Mouse (Mus musculus): ENCODE measurements around the gene Dusp19.

The Dusp19 gene

DNA sequence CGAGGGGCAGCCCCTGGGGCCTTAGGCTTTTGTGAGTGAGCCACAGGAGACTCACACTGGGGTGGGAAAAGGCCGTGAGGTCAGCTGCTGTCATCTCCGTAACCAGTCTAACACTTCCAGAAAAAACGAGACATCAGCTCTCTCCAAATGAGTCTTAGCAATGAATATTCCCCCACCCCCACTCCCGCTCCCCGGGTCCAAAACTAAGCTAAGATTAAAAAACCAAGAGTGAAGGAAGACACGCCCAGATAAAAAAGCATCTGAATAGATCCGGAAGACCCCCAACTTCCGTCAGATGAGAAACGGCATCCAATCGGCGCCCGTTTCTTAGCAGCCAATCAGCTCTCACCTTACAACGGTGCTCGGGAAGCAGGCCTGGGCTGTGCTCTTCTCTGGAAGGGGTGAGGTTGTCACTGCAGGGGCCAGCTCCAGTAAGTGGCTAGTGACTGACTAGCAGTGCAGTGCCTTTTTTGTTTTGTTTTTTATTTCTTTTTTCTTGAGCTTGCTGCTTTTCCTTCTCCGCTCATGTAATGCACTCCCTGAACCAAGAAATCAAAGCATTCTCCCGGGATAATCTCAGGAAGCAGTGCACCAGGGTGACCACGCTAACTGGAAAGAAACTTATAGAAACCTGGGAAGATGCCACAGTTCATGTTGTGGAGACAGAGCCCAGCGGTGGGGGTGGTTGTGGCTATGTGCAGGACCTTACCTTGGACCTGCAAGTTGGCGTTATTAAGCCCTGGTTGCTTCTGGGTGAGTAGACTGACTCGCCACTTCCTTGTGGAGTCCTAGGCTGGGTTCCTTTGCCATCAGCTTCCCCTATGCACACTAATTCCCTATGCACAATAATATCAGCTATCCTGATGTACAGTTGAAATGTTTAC is at the start of gene Dusp19, which contains the start of gene Nup35:
Gene Dusp19 (plus strand): TSS at position 192 of the 884 bp plus-strand sequence.
Gene Nup35 (plus strand): TSS at position 383 of the 884 bp plus-strand sequence.
- peak; percentile 100 for ATAC-seq (ENCODE audit: insufficient number of reproducible peaks, low FRiP score, low TSS enrichment)

DNA sequence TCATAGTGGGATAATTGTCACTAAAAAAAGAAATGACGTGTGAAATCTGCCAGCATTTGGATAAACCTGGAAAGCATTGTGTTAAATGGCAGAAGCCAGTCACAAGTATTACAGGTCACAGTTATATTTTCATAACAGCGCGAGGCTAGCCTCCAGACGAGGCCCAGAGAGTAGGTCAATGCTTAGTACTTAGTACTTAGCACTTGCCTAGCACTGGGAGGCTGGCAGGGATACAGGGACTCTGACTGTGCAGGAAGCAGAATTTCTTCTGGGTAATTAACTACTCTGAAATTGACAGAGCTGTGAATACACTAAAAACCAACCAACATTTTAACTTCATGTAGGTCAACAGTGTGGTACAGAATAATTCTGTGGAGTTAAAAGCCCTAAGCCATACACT is 49.4 kb upstream of the Dusp19 start:
- ATAC-seq (ENCODE audit: insufficient number of reproducible peaks, low FRiP score, low TSS enrichment), result peak; percentile 52; the same call in 1 of the 2 replicates

GRCm38 (mm10) chr2:80570656-80571055 is 46.2 kb upstream of the Dusp19 start:
- ATAC-seq (ENCODE audit: insufficient number of reproducible peaks, low FRiP score, low TSS enrichment), result 0 out of 2 replicates have a peak, but pooled peaks have one; percentile 36

GRCm38 (mm10) chr2:80577286-80577685 is 39.6 kb upstream of the Dusp19 start:
- no peak for ATAC-seq (ENCODE audit: insufficient number of reproducible peaks, low FRiP score, low TSS enrichment)

- no peak for ATAC-seq (ENCODE audit: insufficient number of reproducible peaks, low FRiP score, low TSS enrichment)
Observed at GRCm38 (mm10) chr2:80579253-80579891, 37.5 kb upstream of the Dusp19 start.

DNA sequence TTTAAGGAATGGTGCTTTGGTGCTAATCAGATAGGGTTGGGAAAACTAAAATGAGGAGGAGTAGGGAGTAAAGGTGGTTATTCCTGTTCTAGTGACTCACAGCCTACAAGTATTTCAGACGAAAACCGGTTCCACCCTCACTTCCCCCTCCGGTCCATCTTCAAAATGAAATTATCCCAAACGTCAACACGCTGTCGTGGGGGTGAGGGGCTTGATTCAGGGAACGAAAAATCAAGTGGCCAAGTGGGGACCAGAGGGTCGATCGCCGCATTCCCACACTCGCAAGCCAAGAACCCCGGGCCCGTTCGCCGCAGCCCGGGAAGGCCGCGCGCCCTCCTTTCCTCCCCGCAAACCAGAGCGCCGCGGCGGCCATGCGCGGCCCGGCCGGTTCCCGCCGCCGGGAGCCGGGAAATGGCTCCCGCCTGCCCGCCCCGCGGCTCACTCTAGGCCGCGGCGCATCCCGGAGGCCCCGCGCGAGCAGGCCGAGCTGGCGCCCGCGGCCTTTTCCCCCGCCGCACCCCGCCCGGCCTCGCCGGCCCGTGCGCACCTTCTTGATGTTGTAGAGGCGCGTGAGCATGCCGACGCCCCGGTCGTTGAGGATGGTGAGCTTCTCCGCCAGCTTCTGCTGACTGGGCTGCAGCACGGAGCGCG is 36.4 kb upstream of the Dusp19 start:
- ATAC-seq (ENCODE audit: insufficient number of reproducible peaks, low FRiP score, low TSS enrichment), result peak; percentile 13; the same call in 1 of the 2 replicates

DNA sequence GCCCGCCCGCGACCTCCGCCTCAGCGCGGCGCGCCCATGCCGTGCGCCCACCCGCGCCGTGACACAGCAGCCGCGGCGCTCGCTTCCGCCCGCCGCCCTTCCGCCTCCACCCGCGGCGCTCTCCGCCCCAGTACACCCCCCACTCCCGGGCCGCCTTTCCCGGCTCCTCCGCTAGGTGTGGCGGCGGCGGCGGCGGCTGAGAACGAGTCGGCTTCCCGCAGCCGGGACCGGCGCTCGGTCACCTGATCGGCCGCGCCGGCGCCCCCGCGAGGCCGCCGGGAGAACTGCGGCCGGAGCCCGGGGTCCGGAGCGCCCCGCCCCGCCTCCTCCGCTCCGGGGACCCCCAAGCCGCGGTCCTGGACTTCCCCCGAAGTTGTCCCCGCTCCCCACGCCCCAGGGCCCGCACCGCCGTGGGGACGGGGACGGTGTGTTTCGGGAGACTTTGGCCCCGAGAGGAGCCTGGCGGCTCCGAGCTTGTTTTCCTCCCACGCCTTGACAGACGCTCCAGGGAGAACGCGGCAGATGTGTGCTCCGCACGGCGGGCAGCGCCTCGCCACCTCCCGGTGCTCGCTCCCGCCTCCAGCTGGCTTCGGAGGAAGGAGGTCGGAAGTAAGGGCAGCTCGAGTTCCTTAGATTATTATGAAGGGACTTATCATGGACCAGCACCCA is 35.7 kb upstream of the Dusp19 start, which contains the start of gene Nckap1:
Gene Nckap1 (minus strand): TSS at position 338 of the 669 bp plus-strand sequence.
- peak; percentile 93 for ATAC-seq (ENCODE audit: insufficient number of reproducible peaks, low FRiP score, low TSS enrichment)

- no peak for ATAC-seq (ENCODE audit: insufficient number of reproducible peaks, low FRiP score, low TSS enrichment)
Observed at GRCm38 (mm10) chr2:80582356-80582755, 34.5 kb upstream of the Dusp19 start.

DNA sequence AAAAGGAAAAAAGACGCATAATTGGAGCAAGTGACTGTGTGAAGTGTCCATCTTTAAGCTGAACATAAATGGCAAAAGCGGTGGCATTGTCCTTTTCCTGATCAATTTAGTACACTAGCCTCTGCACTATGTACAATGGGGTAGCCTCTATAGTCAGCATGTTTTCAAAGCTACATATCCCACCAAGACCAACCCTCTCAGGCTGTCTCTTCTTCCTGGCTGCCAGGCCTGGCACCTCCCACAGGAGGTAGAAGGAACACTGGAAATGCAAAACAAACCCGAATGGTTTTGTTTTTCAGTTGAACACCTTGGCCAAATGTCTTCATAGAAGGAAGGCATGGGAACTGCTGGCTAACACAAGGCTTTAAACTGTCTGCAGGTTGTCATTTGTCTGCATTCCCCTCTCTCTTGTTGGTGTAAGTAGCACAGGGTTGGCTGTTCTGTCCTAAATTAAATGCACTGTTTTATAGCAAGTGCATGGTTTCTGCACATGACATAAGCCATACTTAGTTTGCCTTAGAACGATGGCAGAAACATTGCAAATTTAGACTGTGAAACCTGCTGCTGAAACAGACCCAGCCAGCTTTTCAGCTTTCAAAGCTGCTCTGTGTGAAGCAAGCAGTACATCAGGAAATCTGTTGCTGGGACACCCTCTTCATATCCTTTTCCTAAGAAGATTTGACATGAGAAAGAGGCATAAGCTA is 22.5 kb upstream of the Dusp19 start:
- ATAC-seq (ENCODE audit: insufficient number of reproducible peaks, low FRiP score, low TSS enrichment), result no peak

DNA sequence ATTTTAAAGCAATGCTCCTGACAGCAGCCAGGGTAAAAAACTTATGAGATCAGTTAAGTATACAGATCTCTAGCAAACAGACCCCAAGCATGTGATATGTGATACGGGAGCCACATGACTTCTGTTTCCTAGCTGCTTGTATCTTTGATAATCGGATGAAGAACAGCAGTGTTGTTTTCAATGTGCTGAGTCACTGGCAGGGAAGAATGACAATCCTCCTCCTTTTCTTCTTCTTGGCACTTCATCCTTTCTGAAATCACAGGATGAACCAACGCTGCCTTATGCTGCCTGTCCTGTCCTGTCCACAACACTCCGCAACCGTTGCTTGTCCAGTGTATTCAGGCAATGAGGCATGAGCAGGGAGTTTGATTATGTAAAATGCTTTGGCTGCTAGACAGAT is 19.9 kb upstream of the Dusp19 start:
- no peak for ATAC-seq (ENCODE audit: insufficient number of reproducible peaks, low FRiP score, low TSS enrichment)

GRCm38 (mm10) chr2:80599850-80600249 is 17.0 kb upstream of the Dusp19 start:
- ATAC-seq (ENCODE audit: insufficient number of reproducible peaks, low FRiP score, low TSS enrichment), result no peak

GRCm38 (mm10) chr2:80600611-80601010 is 16.2 kb upstream of the Dusp19 start:
- ATAC-seq (ENCODE audit: insufficient number of reproducible peaks, low FRiP score, low TSS enrichment), result no peak

- ATAC-seq (ENCODE audit: insufficient number of reproducible peaks, low FRiP score, low TSS enrichment), result no peak
Observed at GRCm38 (mm10) chr2:80602756-80603155, 14.1 kb upstream of the Dusp19 start.

GRCm38 (mm10) chr2:80603771-80604426 is 12.9 kb upstream of the Dusp19 start:
- ATAC-seq (ENCODE audit: insufficient number of reproducible peaks, low FRiP score, low TSS enrichment), result no peak

DNA sequence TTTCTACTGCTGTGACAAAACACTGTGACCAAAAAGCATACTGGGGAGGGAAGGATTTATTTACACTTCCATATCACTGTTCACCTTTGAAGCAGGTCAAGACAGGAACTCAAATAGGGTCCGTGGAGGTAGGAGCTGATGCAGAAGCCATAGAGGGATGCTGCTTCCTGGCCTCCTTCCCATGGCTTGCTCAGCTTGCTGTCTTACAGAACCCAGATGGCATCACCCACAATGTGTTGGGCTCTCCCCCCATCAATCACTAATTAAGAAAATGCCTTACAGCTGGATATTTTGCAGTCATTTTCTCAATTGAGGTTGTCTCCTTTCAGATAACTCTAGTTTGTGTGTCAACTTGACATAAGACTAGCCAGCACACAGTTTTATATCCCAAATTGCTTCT is 4.6 kb upstream of the Dusp19 start:
- no peak for ATAC-seq (ENCODE audit: insufficient number of reproducible peaks, low FRiP score, low TSS enrichment)

- no peak for ATAC-seq (ENCODE audit: insufficient number of reproducible peaks, low FRiP score, low TSS enrichment)
Observed at GRCm38 (mm10) chr2:80612796-80613195, 4.0 kb upstream of the Dusp19 start.

DNA sequence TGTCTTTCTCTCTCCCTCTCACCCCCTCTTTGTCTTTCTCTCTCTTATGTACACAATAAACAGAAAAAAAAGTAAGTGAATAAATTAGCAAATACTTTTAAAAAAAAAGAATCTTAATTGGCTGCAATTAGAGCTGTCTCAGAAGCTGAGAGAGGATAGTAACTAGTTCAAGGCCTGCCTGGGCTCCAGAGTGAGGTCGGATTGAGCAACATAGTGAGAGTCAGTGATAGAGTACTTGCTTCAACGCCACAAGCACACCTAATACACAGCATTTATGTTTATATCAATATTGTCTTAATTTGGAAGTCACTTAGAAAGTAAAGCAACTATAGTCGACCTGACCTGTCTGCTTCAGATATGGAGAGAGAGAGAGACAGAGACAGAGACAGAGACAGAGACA is 2.1 kb downstream of the Dusp19 start:
- no peak for ATAC-seq (ENCODE audit: insufficient number of reproducible peaks, low FRiP score, low TSS enrichment)

- ATAC-seq (ENCODE audit: insufficient number of reproducible peaks, low FRiP score, low TSS enrichment), result no peak
Observed at GRCm38 (mm10) chr2:80621921-80622320, 5.1 kb downstream of the Dusp19 start.

DNA sequence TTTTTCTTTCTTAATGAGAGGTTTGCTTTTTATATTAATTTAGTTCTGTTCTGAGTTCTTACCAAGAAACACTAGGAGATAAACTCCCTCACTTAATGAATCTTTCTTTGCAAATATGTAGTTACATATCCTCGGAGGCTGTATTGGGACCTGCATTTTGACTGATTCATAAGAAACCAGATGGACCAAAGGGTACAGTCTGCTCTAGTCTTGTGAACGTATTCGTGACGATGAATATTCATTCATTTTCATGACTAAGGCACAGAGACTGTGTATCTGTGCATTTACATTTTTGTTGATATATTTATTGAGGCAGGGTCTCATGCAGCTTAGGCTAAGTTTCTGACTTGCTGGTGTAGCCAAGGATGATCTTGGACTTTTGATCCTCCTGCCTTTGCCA is 7.7 kb downstream of the Dusp19 start:
- ATAC-seq (ENCODE audit: insufficient number of reproducible peaks, low FRiP score, low TSS enrichment), result no peak
